Mouse (Mus musculus) cortical plate, adult 2 months (tissue): ENCODE measurements around the gene Lrrfip2. TPM values are rescaled to one million over a fixed set of nuclear protein-coding genes. Genes with fewer than 3 reads are reported as not detected.

Experiments
- H3K27ac ChIP-seq: fragments of 200-500 bp; 2 replicates; pipeline ENCODE4 v1.5.1; 2012; ENCODE audit warnings: low read length, control low read depth, inconsistent platforms; ENCODE audit not compliant: insufficient read depth
- H3K4me1 ChIP-seq: fragments of 200-500 bp; 2 replicates; pipeline ENCODE4 v1.6.1; 2011; ENCODE audit warnings: low read length; ENCODE audit not compliant: control insufficient read depth, insufficient read depth
- H3K4me3 ChIP-seq: fragments of 200-500 bp; 2 replicates; pipeline ENCODE4 v1.5.1; 2011; ENCODE audit warnings: mild to moderate bottlenecking, low read length, control low read depth; ENCODE audit not compliant: insufficient read depth
- CTCF ChIP-seq: fragments of 200-500 bp; IDR thresholded peaks from 2 replicates; pipeline ENCODE4 v1.5.1; 2011; ENCODE audit warnings: mild to moderate bottlenecking, control low read depth, low read length; ENCODE audit not compliant: insufficient read depth; ENCODE audit errors: extremely low read depth
- POLR2A ChIP-seq: fragments of 200-500 bp; IDR thresholded peaks from 2 replicates; pipeline ENCODE4 v1.6.1; 2011; ENCODE audit warnings: mild to moderate bottlenecking, low read length, control low read depth; ENCODE audit not compliant: insufficient read depth; ENCODE audit errors: extremely low read depth
- polyA plus RNA-seq: library from polyadenylated mRNA; depleted of rRNA; stranded (reverse); fragments of >200 nt; gene quantifications from 2 replicates; pipeline ENCODE4 v1.2.3, GENCODE M21; 2012

Lrrfip2 gene
- polyA plus RNA-seq, 1 experiment, result 55.5 TPM

DNA sequence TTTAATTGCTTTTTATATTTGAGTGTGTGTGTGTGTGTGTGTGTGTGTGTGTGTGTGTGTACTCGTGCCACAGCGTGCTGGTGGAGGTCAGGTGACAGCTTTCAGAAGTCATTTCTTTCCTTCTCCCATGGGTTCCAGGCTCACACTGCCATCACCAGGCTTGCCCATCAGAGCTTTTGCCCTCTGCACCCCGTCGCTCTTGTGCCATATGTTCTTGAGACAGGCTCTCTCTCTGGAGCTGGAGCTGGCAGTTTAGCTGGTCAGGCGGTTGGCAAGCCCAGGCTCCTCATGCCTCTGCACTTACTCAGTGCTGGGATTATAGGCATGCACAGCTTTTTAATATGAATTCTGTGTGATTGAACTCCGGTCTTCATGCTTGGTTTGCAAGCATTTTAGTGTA, 25.3 kb downstream of the Lrrfip2 start:
- H3K4me1 ChIP-seq, result peaks cover 2% of the 10 kb centered on the region
- H3K27ac ChIP-seq, result no peak overlapping the region
- H3K4me3 ChIP-seq, result no peak overlapping the region
- TF ChIP-seq CTCF (no peak), POLR2A (no peak)

DNA sequence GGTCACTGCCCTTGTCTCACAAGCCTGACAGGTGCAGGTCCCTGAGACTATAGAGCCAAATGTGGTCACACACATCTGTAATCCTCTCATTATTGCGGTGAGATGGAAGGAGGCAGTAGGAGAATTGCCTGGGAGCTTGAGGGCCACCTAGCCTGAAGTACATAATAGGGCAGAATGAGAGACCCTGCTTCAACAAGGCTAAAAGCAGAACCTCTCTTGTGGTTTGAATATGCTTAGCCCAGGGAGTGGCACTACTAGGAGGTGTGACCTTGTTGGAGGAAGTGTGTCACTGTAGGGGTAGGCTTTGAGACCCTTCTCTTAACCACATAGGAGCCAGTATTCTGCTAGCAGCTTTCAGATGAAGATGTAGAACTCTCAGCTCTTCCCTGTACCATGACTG, 26.0 kb downstream of the Lrrfip2 start:
- TF ChIP-seq POLR2A, result no peak
- no peak for TF ChIP-seq CTCF
- no peak overlapping the region for H3K4me3 ChIP-seq
- no peak overlapping the region for H3K27ac ChIP-seq
- H3K4me1 ChIP-seq, result peaks cover 2% of the 10 kb centered on the region

DNA sequence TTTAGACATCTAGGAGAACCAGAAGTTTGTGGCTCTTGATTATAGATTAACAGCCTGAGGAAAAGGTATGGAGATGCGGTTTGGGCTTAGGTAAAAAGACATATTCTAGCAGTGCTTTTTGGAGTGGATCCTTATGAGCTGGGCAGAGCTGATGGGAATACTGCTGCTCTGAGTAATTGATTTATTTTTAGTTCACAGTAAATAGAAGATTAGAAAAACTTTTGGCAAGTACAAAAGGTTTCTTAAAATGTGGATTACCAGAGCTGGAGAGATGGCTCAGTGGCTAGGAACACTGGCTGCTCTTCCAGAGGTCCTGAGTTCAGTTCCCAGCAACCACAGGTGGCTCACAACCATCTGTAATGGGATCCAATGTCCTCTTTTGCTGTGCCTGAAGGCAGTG, 27.3 kb downstream of the Lrrfip2 start:
- Histone ChIP-seq H3K27ac (no peak overlapping the region), H3K4me1 (peaks cover 2% of the 10 kb centered on the region), H3K4me3 (no peak overlapping the region)
- no peak for TF ChIP-seq POLR2A
- TF ChIP-seq CTCF, result no peak

DNA sequence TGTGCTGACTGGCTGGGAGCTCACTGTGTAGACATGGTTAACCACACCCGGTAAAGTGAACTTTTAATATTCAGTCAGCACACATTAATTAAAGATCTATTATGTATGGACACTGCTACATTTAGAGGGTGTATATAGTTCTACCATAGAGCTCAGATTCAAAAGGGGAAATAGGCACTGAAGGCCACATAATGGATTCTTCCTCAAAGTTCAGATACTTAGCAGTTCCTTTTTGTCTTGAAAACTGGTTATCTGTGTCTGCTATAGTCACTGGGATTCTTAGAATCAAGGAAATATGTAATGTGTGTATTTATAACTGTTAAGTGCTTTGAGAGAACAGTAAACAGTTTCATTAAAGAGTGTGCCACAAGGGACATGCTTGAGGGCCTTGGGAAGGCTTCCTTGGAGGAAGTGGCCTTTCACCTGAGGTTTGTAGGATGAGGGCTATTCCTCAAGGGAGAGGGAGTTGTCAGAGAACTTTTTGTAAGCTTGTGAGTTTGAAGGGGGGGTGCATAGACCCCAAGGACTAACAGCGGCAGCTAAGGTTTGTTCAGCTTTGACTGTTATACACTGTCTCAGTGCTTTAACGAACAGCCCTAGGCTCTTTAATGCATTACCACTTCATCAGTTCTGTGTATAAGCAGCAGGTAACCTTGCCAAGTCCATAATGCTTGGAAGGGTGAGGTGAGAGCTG, 28.3 kb downstream of the Lrrfip2 start:
- H3K4me1 ChIP-seq, result peaks cover 2% of the 10 kb centered on the region
- H3K4me3 ChIP-seq, result no peak overlapping the region
- TF ChIP-seq CTCF (no peak), POLR2A (no peak)
- H3K27ac ChIP-seq, result 0 out of 2 replicates have a peak overlapping the region, but pooled peaks have one; percentile 17

DNA sequence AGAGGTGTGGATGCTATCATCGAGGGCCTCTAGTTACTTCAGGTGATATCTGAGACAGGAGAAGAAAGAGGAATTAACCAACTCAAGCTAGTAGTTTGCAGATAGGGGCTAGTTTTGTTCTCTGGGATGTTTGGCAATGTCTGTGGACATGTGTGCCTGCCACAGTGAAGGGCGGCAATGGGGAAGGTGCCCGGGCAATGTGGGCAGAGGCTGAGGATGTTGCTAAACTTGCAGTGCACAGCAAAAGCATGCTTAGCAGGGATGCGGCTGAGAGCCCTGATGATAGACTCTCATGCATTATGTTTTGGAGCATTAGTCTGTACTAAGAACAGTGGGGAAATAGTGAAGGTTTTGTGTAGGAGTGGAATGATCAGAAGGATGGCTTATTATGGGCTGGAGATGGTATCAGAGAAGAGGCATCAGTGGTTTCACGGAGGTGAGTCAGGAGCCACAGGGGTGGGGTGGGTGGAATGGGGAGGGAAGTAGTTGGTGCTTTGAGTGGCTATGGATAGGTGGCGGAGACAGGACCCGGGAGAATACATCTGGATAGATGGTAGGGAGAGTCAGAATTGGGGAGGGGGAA, 28.9 kb downstream of the Lrrfip2 start:
- TF ChIP-seq CTCF, result no peak
- no peak for TF ChIP-seq POLR2A
- Histone ChIP-seq H3K4me3 (no peak overlapping the region), H3K27ac (0 out of 2 replicates have a peak overlapping the region, but pooled peaks have one; percentile 17), H3K4me1 (peaks cover 2% of the 10 kb centered on the region; the same call in 1 of the 2 replicates)

DNA sequence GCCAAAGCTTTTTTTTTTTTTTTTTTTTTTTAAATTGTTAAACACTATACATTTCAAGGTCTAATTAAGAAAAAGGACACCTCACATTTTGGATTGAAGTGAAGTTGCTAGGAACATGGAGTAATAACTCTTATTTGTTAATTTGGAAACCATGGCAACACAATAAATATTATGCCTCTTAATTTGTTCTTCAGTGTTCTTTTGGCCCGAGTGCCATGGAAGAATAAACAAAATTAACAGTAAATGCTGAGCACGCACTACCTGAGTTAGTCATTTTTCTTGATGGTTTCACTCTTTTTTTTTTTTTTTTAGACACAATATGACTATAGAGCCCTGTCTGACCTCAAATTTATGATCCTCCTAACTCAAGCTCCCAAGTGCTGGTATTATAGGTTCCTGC, 30.6 kb downstream of the Lrrfip2 start:
- no peak overlapping the region for H3K27ac ChIP-seq
- H3K4me1 ChIP-seq, result peaks cover 2% of the 10 kb centered on the region; the same call in 1 of the 2 replicates
- TF ChIP-seq CTCF (no peak), POLR2A (no peak)
- no peak overlapping the region for H3K4me3 ChIP-seq

DNA sequence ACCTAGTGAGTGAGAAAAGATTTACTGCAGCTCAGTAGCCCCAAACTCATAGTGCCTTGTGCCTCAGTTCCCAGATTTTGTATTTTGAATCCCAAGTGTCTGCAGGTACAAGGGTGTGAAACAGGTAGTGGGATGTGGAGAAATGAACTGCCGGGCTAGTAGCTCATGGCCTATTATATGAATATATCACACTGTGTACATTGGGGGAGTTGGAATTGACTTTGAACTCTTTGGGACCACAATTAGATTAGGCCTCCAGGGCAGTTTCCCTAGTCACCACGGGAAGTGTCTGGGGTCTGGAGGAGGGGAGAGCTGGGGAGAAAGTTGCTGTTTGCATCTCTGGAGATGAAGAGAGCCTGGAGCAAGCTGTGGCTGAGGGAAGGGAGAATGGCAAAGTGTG, 31.0 kb downstream of the Lrrfip2 start:
- H3K4me3 ChIP-seq, result no peak overlapping the region
- no peak overlapping the region for H3K27ac ChIP-seq
- TF ChIP-seq CTCF, result no peak
- TF ChIP-seq POLR2A, result no peak
- peaks cover 2% of the 10 kb centered on the region; the same call in 1 of the 2 replicates for H3K4me1 ChIP-seq

DNA sequence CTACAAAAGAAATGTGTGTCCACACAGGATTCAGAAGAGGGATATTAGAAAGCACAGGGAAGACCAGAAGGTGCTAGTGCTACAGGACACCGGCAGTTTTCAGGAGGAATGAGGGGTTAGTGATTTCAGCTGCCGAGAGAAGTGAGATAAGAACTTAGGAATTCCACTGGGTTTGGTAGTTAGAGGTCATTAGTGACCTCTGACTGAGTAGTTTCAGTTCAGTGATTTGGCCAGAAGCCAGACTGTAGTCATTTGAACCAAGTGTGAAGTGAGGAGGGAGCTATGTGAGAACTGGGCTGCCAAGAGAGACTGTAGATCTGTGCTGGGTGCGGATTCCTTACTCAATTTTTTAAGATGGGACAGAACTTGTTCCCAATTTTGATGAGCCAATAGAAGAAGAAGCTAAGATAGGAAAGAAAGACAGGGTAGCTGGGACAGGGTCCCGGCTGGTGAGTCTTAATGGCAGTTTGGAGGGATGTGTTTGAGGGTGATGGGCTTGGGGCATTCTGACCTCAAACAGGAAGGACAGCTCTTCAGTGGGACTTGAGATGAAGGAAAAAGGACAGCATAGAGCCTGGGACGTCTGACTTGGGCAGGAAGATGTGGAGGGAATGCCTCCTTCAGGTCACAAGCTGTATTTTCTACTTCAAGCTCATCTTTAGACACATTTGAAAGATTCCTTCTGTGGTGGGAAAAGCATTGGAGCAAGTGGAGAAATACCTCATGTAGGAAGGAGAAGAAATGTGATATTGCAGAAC, 32.0 kb downstream of the Lrrfip2 start:
- peaks cover 2% of the 10 kb centered on the region; the same call in 1 of the 2 replicates for H3K4me1 ChIP-seq

DNA sequence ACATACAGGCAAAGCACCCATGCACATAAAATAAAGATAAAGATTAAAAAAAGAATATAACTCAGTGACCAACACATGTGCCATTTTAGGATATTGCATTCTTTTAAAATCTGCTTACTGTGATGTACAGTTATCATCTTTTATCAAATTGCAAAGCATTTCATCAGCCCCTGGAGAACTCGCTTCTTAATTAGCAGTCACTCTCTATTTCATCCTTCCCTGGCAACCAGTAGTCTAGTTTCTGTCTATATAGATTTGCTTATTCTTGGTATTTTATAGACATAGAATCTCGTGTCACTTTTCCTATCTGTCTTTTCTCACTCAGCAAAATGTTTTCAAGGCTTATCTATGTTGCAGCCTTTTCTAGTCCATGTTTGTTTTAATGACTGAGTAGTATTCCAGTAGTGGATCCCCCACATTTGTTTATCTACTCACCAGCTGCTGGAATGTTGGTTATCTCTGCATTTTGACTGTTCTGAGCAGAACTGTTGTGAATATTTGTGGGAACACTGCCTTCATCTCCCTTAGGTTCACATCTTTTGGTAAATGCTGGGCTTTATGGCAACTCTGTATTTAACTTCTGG, 35.0 kb downstream of the Lrrfip2 start:
- TF ChIP-seq CTCF, result no peak
- Histone ChIP-seq H3K27ac (no peak overlapping the region), H3K4me1 (no peaks in the 10 kb centered on the region), H3K4me3 (no peak overlapping the region)

More for the DNA sequence above, 32.0 kb downstream of the Lrrfip2 start:
- Histone ChIP-seq H3K4me3 (no peak overlapping the region), H3K27ac (no peak overlapping the region)
- no peak for TF ChIP-seq POLR2A
- TF ChIP-seq CTCF, result no peak
